Mouse (Mus musculus) intestine, embryonic 16.5 days (tissue): ENCODE measurements around the gene Clk4. TPM values are rescaled to one million over a fixed set of nuclear protein-coding genes. Genes with fewer than 3 reads are reported as not detected.
A peak's percentile ranks its signal among the peaks of the same experiment; 100 is the strongest.

Experiments used
- ATAC-seq: fragments of 200-750 bp; cut with Nextera tagmentation; 2 replicates; pipeline ENCODE4 v1.8.0; 2017; ENCODE audit warnings: moderate TSS enrichment, moderate library complexity
- H3K27ac ChIP-seq: fragments of 300-500 bp; sonication (generic); 2 replicates; pipeline ENCODE4 v1.5.1; 2014; ENCODE audit warnings: mild to moderate bottlenecking, low read length
- H3K27me3 ChIP-seq: fragments of 300-500 bp; sonication (generic); replicated peaks from 2 replicates; pipeline ENCODE4 v1.6.1; 2014; ENCODE audit warnings: low read length, control low read depth, mixed read lengths; ENCODE audit not compliant: control insufficient read depth, insufficient read depth
- H3K36me3 ChIP-seq: fragments of 300-500 bp; sonication (generic); 2 replicates; pipeline ENCODE4 v1.6.1; 2014; ENCODE audit warnings: low read length, control low read depth; ENCODE audit not compliant: control insufficient read depth, insufficient read depth
- H3K4me1 ChIP-seq: fragments of 300-500 bp; sonication (generic); 2 replicates; pipeline ENCODE4 v1.6.1; 2014; ENCODE audit warnings: low read length, control low read depth, mixed read lengths; ENCODE audit not compliant: control insufficient read depth, insufficient read depth
- H3K4me2 ChIP-seq: fragments of 300-500 bp; sonication (generic); 2 replicates; pipeline ENCODE4 v1.6.1; 2014; ENCODE audit warnings: low read depth, low read length, control low read depth
- H3K4me3 ChIP-seq: fragments of 300-500 bp; sonication (generic); 2 replicates; pipeline ENCODE4 v1.5.1; 2014; ENCODE audit warnings: mild to moderate bottlenecking, low read length
- H3K9ac ChIP-seq: fragments of 300-500 bp; sonication (generic); 2 replicates; pipeline ENCODE4 v1.6.1; 2014; ENCODE audit warnings: low read depth, low read length
- H3K9me3 ChIP-seq: fragments of 300-500 bp; sonication (generic); 2 replicates; pipeline ENCODE4 v1.6.1; 2016; ENCODE audit warnings: low read length, control low read depth; ENCODE audit not compliant: control insufficient read depth
- WGBS: fragments of 180-500 bp; shearing (Covaris S2); extraction: QIAGEN DNeasy Blood & Tissue Kit; methylation state at CpG from one replicate; pipeline ENCODE4 v1.1.7; 2014; 5-methylcytosine and 5-hydroxymethylcytosine counted together
- polyA plus RNA-seq: library from polyadenylated mRNA; unstranded; fragments of >200 nt; fragmentation: Nextera tagmentation; extraction: Ambion mirVana; gene quantifications from 2 replicates; pipeline ENCODE4 v1.2.1, GENCODE M21; 2015

Gene Clk4
- polyA plus RNA-seq, 1 experiment from 2014 or later, result 81.4 TPM

GRCm38 (mm10) chr11:51263286-51263831, 1.8 kb downstream of the Clk4 start:
- no peaks in the 10 kb centered on the region for H3K36me3 ChIP-seq
- peak overlapping the region; percentile 95 for H3K27ac ChIP-seq
- H3K4me2 ChIP-seq, result peak overlapping the region; percentile 85
- peaks cover 18% of the 10 kb centered on the region for H3K4me1 ChIP-seq
- peak; percentile 71 for ATAC-seq
- H3K9ac ChIP-seq, result peak overlapping the region; percentile 95
- H3K9me3 ChIP-seq, result no peaks in the 10 kb centered on the region
- H3K27me3 ChIP-seq, result no peaks in the 10 kb centered on the region
- WGBS, result 0% methylated on average over 50 of the region's 50 CpGs
- peak overlapping the region; percentile 78 for H3K4me3 ChIP-seq

DNA sequence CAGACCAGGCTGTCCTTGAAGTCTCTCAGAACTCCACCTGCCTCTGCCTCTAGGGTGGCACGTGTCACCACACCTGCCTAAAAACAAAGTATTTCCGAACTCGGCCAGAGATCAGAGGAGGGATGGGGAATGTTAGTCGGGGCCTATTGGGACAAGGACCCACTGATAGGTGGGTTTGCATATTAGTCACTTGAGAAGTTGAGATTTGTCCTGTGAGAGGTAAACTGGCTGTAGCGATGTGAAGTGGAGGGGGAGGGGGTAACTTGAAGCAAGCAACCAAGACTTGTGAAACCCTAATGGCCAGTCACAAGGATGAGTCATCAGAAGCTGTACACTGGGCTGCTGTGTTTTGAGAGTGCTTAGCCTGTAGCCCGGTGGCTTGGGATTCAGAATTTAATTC, 2.8 kb downstream of the Clk4 start:
- 10% methylated on average over 6 of the region's 6 CpGs for WGBS
- Histone ChIP-seq H3K9ac (peak overlapping the region; percentile 95), H3K27me3 (no peaks in the 10 kb centered on the region), H3K9me3 (no peaks in the 10 kb centered on the region), H3K4me2 (peak overlapping the region; percentile 85), H3K4me1 (peaks cover 18% of the 10 kb centered on the region), H3K27ac (peak overlapping the region; percentile 41; the same call in 1 of the 2 replicates), H3K4me3 (peak overlapping the region; percentile 78), H3K36me3 (no peaks in the 10 kb centered on the region)
- ATAC-seq, result peak; percentile 31; the same call in 1 of the 2 replicates

GRCm38 (mm10) chr11:51265326-51265725, 3.8 kb downstream of the Clk4 start:
- 42% methylated on average over 3 of the region's 3 CpGs for WGBS
- Histone ChIP-seq H3K27ac (no peak overlapping the region), H3K9me3 (no peaks in the 10 kb centered on the region), H3K4me2 (peak overlapping the region; percentile 85), H3K4me3 (peak overlapping the region; percentile 78), H3K9ac (no peak overlapping the region), H3K36me3 (no peaks in the 10 kb centered on the region), H3K4me1 (peaks cover 18% of the 10 kb centered on the region), H3K27me3 (no peaks in the 10 kb centered on the region)
- no peak for ATAC-seq

GRCm38 (mm10) chr11:51274418-51274817, 12.9 kb downstream of the Clk4 start:
- H3K36me3 ChIP-seq, result peaks cover 13% of the 10 kb centered on the region

GRCm38 (mm10) chr11:51289564-51290041, 28.1 kb downstream of the Clk4 start, which contains the start of gene Col23a1:
TSS of gene Col23a1 (plus strand) at chr11:51289920.
- peak within 1 kb of the TSS; percentile 48; the same call in 1 of the 2 replicates for H3K27ac ChIP-seq
- peak within 1 kb of the TSS; percentile 76 for H3K9ac ChIP-seq
- H3K27me3 ChIP-seq, result no peaks in the 10 kb centered on the region
- peak; percentile 93 for ATAC-seq
- H3K9me3 ChIP-seq, result no peaks in the 10 kb centered on the region
- H3K4me2 ChIP-seq, result peak within 1 kb of the TSS; percentile 88
- H3K36me3 ChIP-seq, result no peaks in the 10 kb centered on the region
- H3K4me1 ChIP-seq, result 0 out of 2 replicates have a peak, but pooled peaks cover 3% of the 10 kb centered on the region
- H3K4me3 ChIP-seq, result peak within 1 kb of the TSS; percentile 70
- WGBS, result under 1% methylated on average over 34 of the region's 38 CpGs

More at GRCm38 (mm10) chr11:51274418-51274817, 12.9 kb downstream of the Clk4 start:
- H3K9me3 ChIP-seq, result no peaks in the 10 kb centered on the region
- H3K4me2 ChIP-seq, result no peak overlapping the region
- H3K27ac ChIP-seq, result no peak overlapping the region
- ATAC-seq, result no peak
- 88% methylated on average over 1 of the region's 1 CpGs for WGBS
- no peak overlapping the region for H3K4me3 ChIP-seq
- H3K9ac ChIP-seq, result no peak overlapping the region
- no peaks in the 10 kb centered on the region for H3K4me1 ChIP-seq
- H3K27me3 ChIP-seq, result no peaks in the 10 kb centered on the region

DNA sequence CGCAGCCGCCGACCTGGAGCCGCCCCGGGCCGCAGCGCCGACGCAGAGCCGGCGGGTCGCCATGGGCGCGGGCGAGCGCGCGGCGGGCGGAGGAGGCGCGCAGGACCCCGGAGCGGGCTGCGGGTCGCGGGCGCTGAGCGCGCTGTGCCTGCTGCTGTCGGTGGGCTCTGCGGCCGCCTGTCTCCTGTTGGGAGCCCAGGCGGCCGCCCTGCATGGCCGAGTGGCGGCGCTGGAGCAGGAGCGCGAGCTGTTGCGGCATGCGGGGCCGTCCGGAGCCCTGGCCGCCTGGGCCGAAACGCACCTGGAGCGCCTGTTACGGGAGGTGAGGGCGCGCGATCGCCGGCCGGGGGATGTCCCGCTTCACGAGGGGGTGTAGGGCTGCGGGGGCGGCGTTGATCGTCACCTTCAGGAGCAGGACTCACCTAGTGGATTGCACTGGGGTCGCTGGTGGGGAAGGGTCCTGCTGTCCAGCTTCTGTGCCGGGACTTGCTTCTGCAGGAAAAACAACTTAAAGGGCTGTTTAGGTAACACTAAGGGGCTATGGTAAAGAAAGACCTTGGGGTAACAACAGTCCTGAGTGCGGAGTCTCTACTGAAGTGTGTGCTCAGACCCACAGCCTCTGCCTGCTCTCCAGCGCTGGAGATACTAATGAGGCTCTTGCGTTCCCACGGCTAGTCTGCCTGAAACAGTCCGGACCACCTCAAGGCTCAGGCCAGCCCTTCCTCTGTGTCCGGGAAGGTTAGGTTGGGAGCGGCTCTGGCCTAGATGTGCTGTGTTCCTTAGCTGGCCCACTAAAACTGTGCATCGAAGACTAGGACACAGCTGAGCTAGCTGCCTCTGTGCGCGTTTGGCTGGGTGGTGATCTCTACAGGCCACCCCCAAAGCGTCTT, 28.8 kb downstream of the Clk4 start:
- Histone ChIP-seq H3K4me1 (0 out of 2 replicates have a peak, but pooled peaks cover 3% of the 10 kb centered on the region), H3K4me2 (peak overlapping the region; percentile 88), H3K4me3 (peak overlapping the region; percentile 70), H3K9me3 (no peaks in the 10 kb centered on the region), H3K27me3 (no peaks in the 10 kb centered on the region), H3K27ac (peak overlapping the region; percentile 48; the same call in 1 of the 2 replicates), H3K36me3 (no peaks in the 10 kb centered on the region), H3K9ac (peak overlapping the region; percentile 76)
- 2% methylated on average over 62 of the region's 74 CpGs for WGBS
- peak; percentile 81 for ATAC-seq

GRCm38 (mm10) chr11:51293956-51294530, 32.5 kb downstream of the Clk4 start:
- Histone ChIP-seq H3K27me3 (no peaks in the 10 kb centered on the region), H3K27ac (no peak overlapping the region), H3K9me3 (no peaks in the 10 kb centered on the region), H3K4me2 (no peak overlapping the region), H3K4me1 (0 out of 2 replicates have a peak, but pooled peaks cover 3% of the 10 kb centered on the region), H3K36me3 (no peaks in the 10 kb centered on the region), H3K9ac (no peak overlapping the region), H3K4me3 (no peak overlapping the region)
- no peak for ATAC-seq
- 62% methylated on average over 2 of the region's 2 CpGs for WGBS

DNA sequence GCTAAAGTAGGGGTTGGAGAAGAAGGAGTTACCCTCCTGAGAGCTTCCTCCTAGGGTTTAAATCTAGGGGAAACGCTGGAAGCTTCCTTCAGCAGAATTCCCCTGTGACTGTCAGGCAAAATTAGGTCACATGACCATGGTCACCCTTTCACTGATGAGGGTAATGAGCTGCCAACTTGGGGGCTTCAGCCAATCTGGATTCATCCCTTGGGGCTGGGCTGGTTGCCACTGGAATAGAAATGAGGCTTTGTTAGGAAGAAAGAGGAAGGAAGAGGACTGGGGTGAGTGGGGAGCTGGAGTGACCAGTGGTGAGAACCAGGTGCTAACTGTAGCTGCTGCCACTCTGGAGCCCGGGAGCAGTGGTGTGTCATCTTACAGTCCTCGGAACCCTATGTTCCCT, 34.2 kb downstream of the Clk4 start:
- Histone ChIP-seq H3K27me3 (no peaks in the 10 kb centered on the region), H3K4me3 (no peak overlapping the region), H3K9me3 (no peaks in the 10 kb centered on the region), H3K36me3 (no peaks in the 10 kb centered on the region), H3K4me1 (0 out of 2 replicates have a peak, but pooled peaks cover 3% of the 10 kb centered on the region), H3K4me2 (no peak overlapping the region), H3K27ac (no peak overlapping the region), H3K9ac (no peak overlapping the region)
- no peak for ATAC-seq
- WGBS, result 88% methylated on average over 3 of the region's 3 CpGs

GRCm38 (mm10) chr11:51298691-51299090, 37.2 kb downstream of the Clk4 start:
- H3K36me3 ChIP-seq, result no peaks in the 10 kb centered on the region
- H3K9ac ChIP-seq, result no peak overlapping the region
- no peak for ATAC-seq
- H3K9me3 ChIP-seq, result no peaks in the 10 kb centered on the region
- H3K27me3 ChIP-seq, result no peaks in the 10 kb centered on the region
- H3K4me2 ChIP-seq, result no peak overlapping the region
- H3K4me1 ChIP-seq, result no peaks in the 10 kb centered on the region
- no peak overlapping the region for H3K27ac ChIP-seq
- 88% methylated on average over 4 of the region's 4 CpGs for WGBS
- H3K4me3 ChIP-seq, result no peak overlapping the region
